Mouse (Mus musculus) forebrain, embryonic 16.5 days (tissue): ENCODE data around the gene Gm45140. TPM values are rescaled to one million over a fixed set of nuclear protein-coding genes. Genes with fewer than 3 reads are reported as not detected.

Experiments
- ATAC-seq: fragments of 200-750 bp; cut with Nextera tagmentation; 2 replicates; pipeline ENCODE4 v1.8.0; 2017; ENCODE audit warnings: mild to moderate bottlenecking, moderate library complexity
- H3K27ac ChIP-seq: fragments of 300-500 bp; sonication (generic); 2 replicates; pipeline ENCODE4 v1.5.1; 2014; ENCODE audit warnings: low read length, control low read depth
- H3K27me3 ChIP-seq: fragments of 300-500 bp; sonication (generic); replicated peaks from 2 replicates; pipeline ENCODE4 v1.6.1; 2014; ENCODE audit warnings: low read length; ENCODE audit not compliant: control insufficient read depth, insufficient read depth
- H3K36me3 ChIP-seq: fragments of 300-500 bp; sonication (generic); 2 replicates; pipeline ENCODE4 v1.6.1; 2014; ENCODE audit not compliant: control insufficient read depth, insufficient read depth
- H3K4me1 ChIP-seq: fragments of 300-500 bp; sonication (generic); replicated peaks from 2 replicates; pipeline ENCODE4 v1.6.1; 2014; ENCODE audit warnings: low read length; ENCODE audit not compliant: control insufficient read depth, insufficient read depth
- H3K4me2 ChIP-seq: fragments of 300-500 bp; sonication (generic); 2 replicates; pipeline ENCODE4 v1.6.1; 2014; ENCODE audit warnings: mild to moderate bottlenecking, low read length, control low read depth
- H3K4me3 ChIP-seq: fragments of 300-500 bp; sonication (generic); replicated peaks from 2 replicates; pipeline ENCODE4 v1.5.1; 2014; ENCODE audit warnings: mild to moderate bottlenecking, low read length, control low read depth
- H3K9ac ChIP-seq: fragments of 300-500 bp; sonication (generic); replicated peaks from 2 replicates; pipeline ENCODE4 v1.6.1; 2014; ENCODE audit warnings: low read depth, low read length, control low read depth
- H3K9me3 ChIP-seq: fragments of 300-500 bp; sonication (generic); 2 replicates; pipeline ENCODE4 v1.6.1; 2016; ENCODE audit warnings: low read length; ENCODE audit not compliant: control insufficient read depth
- WGBS: fragments of 180-500 bp; shearing (Covaris S2); extraction: QIAGEN DNeasy Blood & Tissue Kit; methylation state at CpG from one replicate; pipeline ENCODE4 v1.1.7; 2014; 5-methylcytosine and 5-hydroxymethylcytosine counted together
- polyA plus RNA-seq: library from polyadenylated mRNA; unstranded; fragments of >200 nt; fragmentation: Nextera tagmentation; extraction: Ambion mirVana; gene quantifications from 2 replicates; pipeline ENCODE4 v1.2.1, GENCODE M21; 2015

The Gm45140 gene
- polyA plus RNA-seq, 1 experiment from 2014 or later, result 2.5 TPM

DNA sequence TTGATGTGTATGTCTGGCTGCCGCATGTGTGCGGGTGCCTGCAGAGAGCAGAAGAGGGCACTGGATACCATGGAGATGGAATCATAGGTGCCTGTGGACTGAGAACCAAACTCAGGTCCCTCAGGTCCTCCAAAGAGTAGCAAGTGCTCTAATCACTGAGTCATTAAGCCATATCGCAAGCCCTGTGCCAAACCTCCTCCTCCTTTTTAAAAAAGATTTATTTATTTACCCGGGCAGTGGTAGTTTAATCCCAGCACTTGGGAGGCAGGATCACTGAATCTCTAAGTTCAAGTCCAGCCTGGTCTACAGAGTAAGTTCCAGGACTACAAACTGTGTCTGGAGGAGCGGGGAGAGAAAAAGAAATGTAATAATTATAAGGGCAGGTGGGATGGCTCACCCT lies 21.1 kb downstream of the Gm45140 start:
- H3K36me3 ChIP-seq, result peaks cover 23% of the 10 kb centered on the region
- H3K9ac ChIP-seq, result no peak overlapping the region
- no peak overlapping the region for H3K4me3 ChIP-seq
- H3K4me1 ChIP-seq, result peaks cover 14% of the 10 kb centered on the region
- no peak overlapping the region for H3K27ac ChIP-seq
- H3K9me3 ChIP-seq, result no peaks in the 10 kb centered on the region
- ATAC-seq, result no peak
- 94% methylated on average over 5 of the region's 5 CpGs for WGBS
- no peaks in the 10 kb centered on the region for H3K27me3 ChIP-seq
- H3K4me2 ChIP-seq, result no peak overlapping the region

- H3K9me3 ChIP-seq, result no peaks in the 10 kb centered on the region
- H3K9ac ChIP-seq, result no peak overlapping the region
- no peak overlapping the region for H3K4me3 ChIP-seq
- WGBS, result 83% methylated on average over 1 of the region's 1 CpGs
- H3K27ac ChIP-seq, result no peak overlapping the region
- no peak overlapping the region for H3K4me2 ChIP-seq
- H3K4me1 ChIP-seq, result peaks cover 14% of the 10 kb centered on the region
- no peak for ATAC-seq
- H3K36me3 ChIP-seq, result peaks cover 13% of the 10 kb centered on the region
- no peaks in the 10 kb centered on the region for H3K27me3 ChIP-seq
These were observed 22.9 kb downstream of the Gm45140 start for GRCm38 (mm10) chr6:87812656-87813055.

- peak within 1 kb of the TSS; percentile 91 for H3K4me2 ChIP-seq
- peak within 1 kb of the TSS; percentile 71 for H3K9ac ChIP-seq
- H3K4me1 ChIP-seq, result peaks cover 14% of the 10 kb centered on the region
- peak within 1 kb of the TSS; percentile 29; the same call in 1 of the 2 replicates for H3K27ac ChIP-seq
- no peaks in the 10 kb centered on the region for H3K9me3 ChIP-seq
- no peaks in the 10 kb centered on the region for H3K27me3 ChIP-seq
- ATAC-seq, result peak; percentile 98
- 0% methylated on average over 54 of the region's 56 CpGs for WGBS
- peak within 1 kb of the TSS; percentile 74 for H3K4me3 ChIP-seq
- H3K36me3 ChIP-seq, result peaks cover 9% of the 10 kb centered on the region
These were observed 23.8 kb downstream of the Gm45140 start, which contains the start of gene Rab43 for GRCm38 (mm10) chr6:87811675-87812338. Gene Rab43 (minus strand): TSS chr6:87812164.

DNA sequence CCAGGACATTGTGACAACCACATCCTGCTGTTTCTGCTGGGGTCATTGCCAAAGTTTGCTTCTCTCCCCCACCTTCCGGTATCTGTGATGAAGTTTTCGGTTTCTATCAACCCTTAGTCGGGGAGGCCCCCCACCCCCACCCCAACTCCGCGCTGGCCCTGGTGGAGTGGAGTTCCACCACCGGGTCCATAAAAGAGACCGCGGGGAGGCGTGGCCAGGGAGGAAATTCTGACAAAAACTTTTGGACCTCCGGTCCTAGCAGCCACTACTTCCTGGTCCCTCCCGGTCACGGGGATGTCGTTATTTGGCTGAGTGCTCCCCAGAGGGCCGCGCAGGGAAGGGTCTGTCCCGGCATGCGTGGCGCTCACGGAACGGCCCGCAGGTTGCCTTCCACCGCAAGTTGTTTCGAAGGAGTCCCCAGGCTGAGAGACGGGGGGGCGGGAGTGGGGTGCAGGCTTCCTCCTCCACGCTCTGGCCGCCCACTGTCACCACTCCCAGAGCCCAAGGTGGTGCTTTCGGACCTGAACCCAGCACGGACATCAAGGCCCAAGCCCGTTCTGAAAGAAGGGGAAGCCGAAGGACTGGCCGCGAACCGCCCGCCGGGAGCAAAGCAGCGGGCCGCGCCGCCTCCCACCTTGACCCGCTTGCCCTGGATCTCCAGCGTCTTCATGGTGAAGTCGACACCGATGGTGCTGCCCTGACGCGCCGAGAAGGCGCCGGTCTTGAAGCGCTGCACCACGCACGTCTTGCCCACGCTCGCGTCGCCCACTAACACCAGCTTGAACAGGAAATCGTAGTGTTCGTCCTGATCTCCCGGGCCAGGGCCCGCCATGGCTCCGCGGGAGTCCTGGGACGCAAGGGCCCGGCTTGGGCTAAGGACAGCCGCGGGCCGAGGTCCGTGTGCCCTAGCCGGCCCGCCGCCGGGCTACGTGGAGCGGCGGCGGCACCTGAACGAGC lies 24.6 kb downstream of the Gm45140 start:
- H3K27me3 ChIP-seq, result no peaks in the 10 kb centered on the region
- H3K27ac ChIP-seq, result peak overlapping the region; percentile 29; the same call in 1 of the 2 replicates
- H3K36me3 ChIP-seq, result peaks cover 4% of the 10 kb centered on the region; the same call in 1 of the 2 replicates
- WGBS, result under 1% methylated on average over 71 of the region's 77 CpGs
- H3K9me3 ChIP-seq, result no peaks in the 10 kb centered on the region
- H3K4me1 ChIP-seq, result peaks cover 14% of the 10 kb centered on the region
- ATAC-seq, result peak; percentile 0; the same call in 1 of the 2 replicates
- peak overlapping the region; percentile 91 for H3K4me2 ChIP-seq
- H3K9ac ChIP-seq, result peak overlapping the region; percentile 71
- peak overlapping the region; percentile 74 for H3K4me3 ChIP-seq

DNA sequence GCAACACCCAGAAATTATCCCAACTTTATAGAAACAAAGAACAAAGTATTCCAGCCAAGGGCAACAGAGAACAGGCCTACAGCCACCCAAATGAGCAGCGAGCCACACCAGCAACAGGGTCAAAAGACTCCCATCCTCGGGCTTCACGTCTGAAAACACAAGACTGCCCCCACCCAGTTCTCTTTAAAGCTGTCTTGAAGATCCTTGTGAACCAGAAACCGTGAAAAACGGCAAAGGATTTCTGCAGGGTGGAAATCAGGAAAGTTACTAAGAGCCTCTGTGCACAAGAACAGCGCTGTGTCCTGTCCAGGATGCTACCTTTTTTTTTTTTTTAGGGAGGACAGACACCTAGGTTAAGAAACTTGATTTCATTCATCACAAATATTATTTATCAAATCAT lies 25.3 kb downstream of the Gm45140 start:
- no peak overlapping the region for H3K9ac ChIP-seq
- ATAC-seq, result no peak

DNA sequence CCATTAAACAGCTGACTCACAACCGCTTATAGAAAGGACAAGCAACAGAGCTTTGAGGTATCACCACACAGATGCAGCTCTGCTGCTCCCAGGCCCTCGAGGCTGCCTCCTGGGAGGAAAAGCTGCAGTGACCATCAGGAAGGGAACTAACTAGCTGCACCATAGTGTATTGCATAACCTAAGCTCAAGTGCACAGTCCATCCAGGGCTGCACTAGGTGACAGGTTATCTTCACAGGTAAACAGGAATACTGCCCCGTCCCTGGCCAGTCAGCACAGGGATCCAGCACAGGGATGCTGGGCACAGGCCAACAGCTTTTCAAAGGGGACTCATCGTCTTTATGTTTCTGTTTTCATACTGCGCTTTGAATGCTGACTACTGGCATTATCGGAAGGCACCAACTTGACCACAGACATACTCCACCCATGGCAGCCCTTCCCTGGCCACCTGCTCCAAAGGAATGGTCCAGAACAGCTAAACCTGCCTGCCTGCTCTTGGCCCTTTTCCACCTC lies 25.9 kb downstream of the Gm45140 start:
- H3K4me1 ChIP-seq, result peaks cover 14% of the 10 kb centered on the region
- 93% methylated on average over 6 of the region's 6 CpGs for WGBS
- no peak overlapping the region for H3K9ac ChIP-seq
- H3K27me3 ChIP-seq, result no peaks in the 10 kb centered on the region
- no peak for ATAC-seq
- no peaks in the 10 kb centered on the region for H3K9me3 ChIP-seq
- no peak overlapping the region for H3K4me2 ChIP-seq
- no peak overlapping the region for H3K27ac ChIP-seq
- H3K4me3 ChIP-seq, result no peak overlapping the region
- H3K36me3 ChIP-seq, result no peaks in the 10 kb centered on the region

More for the DNA sequence above, 25.3 kb downstream of the Gm45140 start:
- peaks cover 14% of the 10 kb centered on the region for H3K4me1 ChIP-seq
- H3K9me3 ChIP-seq, result no peaks in the 10 kb centered on the region
- H3K36me3 ChIP-seq, result no peaks in the 10 kb centered on the region
- no peaks in the 10 kb centered on the region for H3K27me3 ChIP-seq
- peak overlapping the region; percentile 74 for H3K4me3 ChIP-seq
- H3K27ac ChIP-seq, result no peak overlapping the region
- peak overlapping the region; percentile 91 for H3K4me2 ChIP-seq
- 35% methylated on average over 6 of the region's 6 CpGs for WGBS

GRCm38 (mm10) chr6:87809144-87809543 lies 26.5 kb downstream of the Gm45140 start:
- Histone ChIP-seq H3K9ac (no peak overlapping the region), H3K36me3 (no peaks in the 10 kb centered on the region), H3K4me1 (peaks cover 14% of the 10 kb centered on the region), H3K9me3 (no peaks in the 10 kb centered on the region), H3K4me2 (no peak overlapping the region), H3K27ac (no peak overlapping the region), H3K4me3 (no peak overlapping the region), H3K27me3 (no peaks in the 10 kb centered on the region)
- WGBS, result 97% methylated on average over 2 of the region's 2 CpGs
- no peak for ATAC-seq

GRCm38 (mm10) chr6:87808521-87808920 lies 27.1 kb downstream of the Gm45140 start:
- Histone ChIP-seq H3K36me3 (no peaks in the 10 kb centered on the region), H3K9me3 (no peaks in the 10 kb centered on the region), H3K4me2 (no peak overlapping the region), H3K9ac (no peak overlapping the region), H3K27me3 (no peaks in the 10 kb centered on the region), H3K27ac (no peak overlapping the region), H3K4me1 (peaks cover 14% of the 10 kb centered on the region), H3K4me3 (no peak overlapping the region)
- WGBS, result 67% methylated on average over 3 of the region's 3 CpGs
- ATAC-seq, result no peak
